ENCODE assay signal across 8 mouse cellular contexts in genomic region chrX:41401186-41401585, GRCm38 (mm10). TPM values are rescaled to one million over a fixed set of nuclear protein-coding genes. Genes with fewer than 3 reads are reported as not detected.
DNase-seq lines count a peak whose midpoint lies in the region; ATAC-seq and TF ChIP-seq lines count a peak whose summit lies in the region.

No protein-coding gene starts in this region.

- H3K4me3 ChIP-seq in lung, embryonic 15.5 days: peak overlapping the region; percentile 44
- peak overlapping the region; percentile 2; the same call in 1 of the 2 replicates for H3K4me3 ChIP-seq in liver, adult 2 months (ENCODE audit: insufficient read depth, low read depth, low read length)
- H3K4me3 ChIP-seq in stomach, embryonic 16.5 days (replicated peaks; ENCODE audit: low read length): peak overlapping the region; percentile 51

- no peaks in the 10 kb centered on the region for H3K9me3 ChIP-seq in lung, embryonic 15.5 days
- no peaks in the 10 kb centered on the region for H3K9me3 ChIP-seq in stomach, embryonic 16.5 days (replicated peaks; ENCODE audit: control insufficient read depth, low read length)

- no peaks in the 10 kb centered on the region for H3K79me2 ChIP-seq in liver, adult 2 months (ENCODE audit: control insufficient read depth, insufficient read depth, low read length)

- no peaks in the 10 kb centered on the region for H3K4me1 ChIP-seq in lung, embryonic 15.5 days
- H3K4me1 ChIP-seq in liver, adult 2 months (ENCODE audit: control insufficient read depth, insufficient read depth, low read length): peaks cover 3% of the 10 kb centered on the region; the same call in 1 of the 2 replicates
- no peaks in the 10 kb centered on the region for H3K4me1 ChIP-seq in stomach, embryonic 16.5 days (ENCODE audit: control insufficient read depth, insufficient read depth, low read length)

- no peaks in the 10 kb centered on the region for H3K27me3 ChIP-seq in lung, embryonic 15.5 days
- H3K27me3 ChIP-seq in liver, adult 2 months (ENCODE audit: control insufficient read depth, insufficient read depth, low read length): no peaks in the 10 kb centered on the region
- no peaks in the 10 kb centered on the region for H3K27me3 ChIP-seq in stomach, embryonic 16.5 days (ENCODE audit: control insufficient read depth, insufficient read depth, low read length)

- peak overlapping the region; percentile 65 for H3K4me2 ChIP-seq in lung, embryonic 15.5 days
- peak overlapping the region; percentile 62 for H3K4me2 ChIP-seq in stomach, embryonic 16.5 days (ENCODE audit: low read depth, low read length)

- no peak for TF ChIP-seq POLR2A in liver, adult 2 months (IDR thresholded peaks at IDR 0.05; ENCODE audit: extremely low read depth, insufficient read depth, low read length)

- no peak for ATAC-seq in lung, embryonic 15.5 days (ENCODE audit: borderline replicate concordance, extremely low read depth, low FRiP score, low TSS enrichment)
- ATAC-seq in granulocyte monocyte progenitor cell, adult 5-6 weeks (replicated peaks; ENCODE audit: poor library complexity, severe bottlenecking): peak; percentile 29
- no peak for ATAC-seq in stomach, embryonic 16.5 days (ENCODE audit: insufficient read depth, low FRiP score)
- no peak for ATAC-seq in cerebellum, adult (ENCODE audit: insufficient number of reproducible peaks, low FRiP score, low TSS enrichment)

- TF ChIP-seq CTCF in liver, adult 2 months (IDR thresholded peaks at IDR 0.05; ENCODE audit: low read depth, low read length): no peak

- H3K27ac ChIP-seq in lung, embryonic 15.5 days: peak overlapping the region; percentile 37; the same call in 1 of the 2 replicates
- H3K27ac ChIP-seq in liver, adult 2 months (replicated peaks; ENCODE audit: insufficient read depth, low read depth, low read length): no peak overlapping the region
- peak overlapping the region; percentile 38; the same call in 1 of the 2 replicates for H3K27ac ChIP-seq in stomach, embryonic 16.5 days (ENCODE audit: low read length)

- 14% methylated on average over 17 of the region's 17 CpGs for WGBS in lung, embryonic 15.5 days
- WGBS in liver, adult 2 months: 1% methylated on average over 14 of the region's 17 CpGs
- WGBS in stomach, embryonic 16.5 days: 8% methylated on average over 17 of the region's 17 CpGs

- H3K9ac ChIP-seq in lung, embryonic 15.5 days: peak overlapping the region; percentile 27; the same call in 1 of the 2 replicates
- no peak overlapping the region for H3K9ac ChIP-seq in liver, adult 2 months (ENCODE audit: low read depth, low read length)
- H3K9ac ChIP-seq in stomach, embryonic 16.5 days (ENCODE audit: low read length): peak overlapping the region; percentile 65

- H3K36me3 ChIP-seq in lung, embryonic 15.5 days: no peaks in the 10 kb centered on the region
- H3K36me3 ChIP-seq in liver, adult 2 months (ENCODE audit: control insufficient read depth, insufficient read depth, low read length): no peaks in the 10 kb centered on the region
- no peaks in the 10 kb centered on the region for H3K36me3 ChIP-seq in stomach, embryonic 16.5 days (ENCODE audit: control insufficient read depth, insufficient read depth, low read length)

- DNase-seq in adrenal gland, postnatal 10 days: peak; percentile 10
- DNase-seq in adrenal gland, adult 8-10 months: no peak
- no peak for DNase-seq in lung, postnatal 25 days (ENCODE audit: low spot score)
- DNase-seq in liver, adult 2 months (ENCODE audit: extremely low read depth, low read depth, low spot score): no peak

RNA-seq across cellular contexts. Expression of gene Gria3, which starts 0.5 kb away (rescaled TPM):
- 10 to 100 TPM; 11.6 to 16.2 TPM for total RNA-seq in adrenal gland, postnatal 10 days (2021)
- 10 to 100 TPM; 12.8 to 80.7 (median 43.0) TPM for total RNA-seq in adrenal gland, adult 8-10 months (2022)
- 7.5 and 9.6 TPM in 2 replicates for polyA plus RNA-seq in lung, embryonic 15.5 days (2015; fragmentation: Nextera tagmentation; extraction: Ambion mirVana)
- 139 and 142 TPM in 2 replicates for total RNA-seq in granulocyte monocyte progenitor cell, adult 5-6 weeks (2014; fragmentation: Nextera tagmentation)
- total RNA-seq in granulocyte monocyte progenitor cell, adult 5-6 weeks (2017): 60.8 and 76.8 TPM in 2 replicates
- 0.37 and 1.5 TPM in 2 replicates for total RNA-seq in liver, adult 2 months (2014; rRNA removed)
- polyA plus RNA-seq in liver, adult 2 months (2012; rRNA removed): 0.04 and 0.27 TPM in 2 replicates
- 7.7 and 7.9 TPM in 2 replicates for polyA plus RNA-seq in stomach, embryonic 16.5 days (2015; fragmentation: Nextera tagmentation; extraction: Ambion mirVana)
